Mouse (Mus musculus) neural tube, embryonic 14.5 days (tissue): ENCODE measurements around the gene Supv3l1. TPM values are rescaled to one million over a fixed set of nuclear protein-coding genes. Genes with fewer than 3 reads are reported as not detected.

Experiments used
- ATAC-seq: fragments of 200-750 bp; cut with Nextera tagmentation; 2 replicates; pipeline ENCODE4 v1.8.0; 2017; ENCODE audit warnings: low read depth, mild to moderate bottlenecking, moderate TSS enrichment, moderate library complexity
- H3K27ac ChIP-seq: fragments of 300-500 bp; sonication (generic); 2 replicates; pipeline ENCODE4 v1.5.1; 2014; ENCODE audit warnings: low read depth, mild to moderate bottlenecking, control low read depth, low read length, moderate library complexity, mixed read lengths
- H3K27me3 ChIP-seq: fragments of 300-500 bp; sonication (generic); 2 replicates; pipeline ENCODE4 v1.6.1; 2014; ENCODE audit warnings: low read length; ENCODE audit not compliant: control insufficient read depth, insufficient read depth
- H3K36me3 ChIP-seq: fragments of 300-500 bp; sonication (generic); 2 replicates; pipeline ENCODE4 v1.6.1; 2014; ENCODE audit warnings: low read length, mixed read lengths; ENCODE audit not compliant: control insufficient read depth, insufficient read depth
- H3K4me1 ChIP-seq: fragments of 300-500 bp; sonication (generic); 2 replicates; pipeline ENCODE4 v1.6.1; 2014; ENCODE audit warnings: low read length; ENCODE audit not compliant: control insufficient read depth, insufficient read depth
- H3K4me2 ChIP-seq: fragments of 300-500 bp; sonication (generic); 2 replicates; pipeline ENCODE4 v1.6.1; 2014; ENCODE audit warnings: mild to moderate bottlenecking, low read depth, low read length, control low read depth
- H3K4me3 ChIP-seq: fragments of 300-500 bp; sonication (generic); 2 replicates; pipeline ENCODE4 v1.5.1; 2014; ENCODE audit warnings: low read depth, low read length, control low read depth, mixed read lengths
- H3K9ac ChIP-seq: fragments of 300-500 bp; sonication (generic); replicated peaks from 2 replicates; pipeline ENCODE4 v1.6.1; 2014; ENCODE audit warnings: low read depth, mild to moderate bottlenecking, control low read depth, low read length, mixed read lengths
- H3K9me3 ChIP-seq: fragments of 300-500 bp; sonication (generic); 2 replicates; pipeline ENCODE4 v1.6.1; 2016; ENCODE audit warnings: low read length; ENCODE audit not compliant: control insufficient read depth
- WGBS: fragments of 180-500 bp; shearing (Covaris S2); extraction: QIAGEN DNeasy Blood & Tissue Kit; methylation state at CpG from one replicate; pipeline ENCODE4 v1.1.7; 2014; 5-methylcytosine and 5-hydroxymethylcytosine counted together
- polyA plus RNA-seq: library from polyadenylated mRNA; unstranded; fragments of >200 nt; fragmentation: Nextera tagmentation; extraction: Ambion mirVana; gene quantifications from 2 replicates; pipeline ENCODE4 v1.2.1, GENCODE M21; 2014

The Supv3l1 gene
- polyA plus RNA-seq, 1 experiment from 2014 or later = 20.0 TPM

DNA sequence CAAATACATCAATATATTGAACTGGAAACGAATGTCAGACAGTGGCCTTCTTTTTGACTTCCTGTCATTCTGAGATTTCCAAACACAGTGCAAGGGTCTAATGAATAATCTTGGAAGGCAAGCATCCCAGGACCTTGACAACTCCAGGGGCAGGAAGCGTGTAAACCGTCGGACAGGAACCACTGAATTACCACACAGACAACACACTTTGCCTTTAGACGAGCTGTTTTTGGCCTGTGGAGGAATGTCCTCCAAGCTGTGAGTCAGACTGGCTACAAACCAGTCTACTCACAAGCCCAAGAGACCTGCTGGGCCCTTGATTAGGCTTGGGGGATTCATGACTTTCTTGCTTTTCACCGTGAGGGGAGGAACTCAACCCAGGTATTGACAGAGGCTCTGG lies 29.1 kb downstream of the Supv3l1 start:
- no peaks in the 10 kb centered on the region for H3K9me3 ChIP-seq
- H3K9ac ChIP-seq = no peak overlapping the region
- H3K27ac ChIP-seq = no peak overlapping the region
- no peaks in the 10 kb centered on the region for H3K27me3 ChIP-seq
- ATAC-seq = no peak
- H3K4me3 ChIP-seq = no peak overlapping the region
- no peaks in the 10 kb centered on the region for H3K4me1 ChIP-seq
- 79% methylated on average over 6 of the region's 6 CpGs for WGBS
- no peaks in the 10 kb centered on the region for H3K36me3 ChIP-seq
- no peak overlapping the region for H3K4me2 ChIP-seq

DNA sequence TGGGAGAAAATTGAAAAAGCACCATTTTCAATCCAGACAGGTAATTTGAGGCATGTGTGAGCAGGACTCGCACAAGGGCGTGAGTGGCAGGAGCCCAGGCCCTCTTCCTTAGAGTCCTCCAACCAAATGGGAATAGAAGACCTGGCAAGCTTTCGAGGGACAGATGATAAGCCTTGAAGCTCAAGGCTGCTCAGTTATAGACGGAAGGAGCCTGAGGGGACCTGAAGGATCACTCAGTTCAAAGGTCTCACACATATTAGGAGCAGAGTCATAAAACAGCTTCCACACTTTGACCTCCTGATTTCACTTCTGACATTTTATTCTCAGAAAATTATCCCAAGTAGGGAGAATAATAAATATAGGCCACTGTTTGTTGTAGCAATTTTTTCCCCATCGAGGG lies 30.1 kb downstream of the Supv3l1 start:
- ATAC-seq = no peak
- Histone ChIP-seq H3K27me3 (no peaks in the 10 kb centered on the region), H3K27ac (no peak overlapping the region), H3K9me3 (no peaks in the 10 kb centered on the region), H3K4me2 (no peak overlapping the region), H3K4me3 (no peak overlapping the region), H3K36me3 (no peaks in the 10 kb centered on the region), H3K4me1 (no peaks in the 10 kb centered on the region), H3K9ac (no peak overlapping the region)
- WGBS = 80% methylated on average over 5 of the region's 5 CpGs

DNA sequence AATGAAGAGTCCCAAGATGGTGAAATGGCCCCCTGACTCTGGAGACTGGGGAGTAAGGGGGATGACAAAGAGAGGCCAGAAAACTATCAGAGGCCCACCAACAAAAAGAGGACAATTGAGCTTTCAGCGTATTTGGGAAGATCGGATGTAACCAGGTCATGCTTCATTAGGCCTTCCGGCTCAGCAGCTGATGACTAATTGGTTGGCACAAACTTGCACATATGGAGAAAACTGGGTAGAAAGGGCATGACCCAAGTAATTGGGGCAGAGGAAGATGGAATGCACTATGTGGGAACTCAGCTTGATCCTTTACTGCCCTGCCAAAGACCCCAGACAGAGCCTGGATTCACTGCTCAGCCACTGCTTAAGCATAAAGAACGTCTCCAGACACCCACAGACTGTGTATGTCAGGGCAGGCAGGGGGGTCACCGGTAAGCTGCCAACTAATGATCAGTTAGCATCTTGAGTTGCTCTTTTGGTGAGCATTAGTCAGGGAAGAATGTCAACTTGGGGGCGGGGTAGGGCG lies 30.6 kb downstream of the Supv3l1 start:
- Histone ChIP-seq H3K9me3 (no peaks in the 10 kb centered on the region), H3K9ac (no peak overlapping the region), H3K4me1 (no peaks in the 10 kb centered on the region), H3K27me3 (no peaks in the 10 kb centered on the region), H3K27ac (no peak overlapping the region), H3K4me3 (no peak overlapping the region), H3K4me2 (no peak overlapping the region), H3K36me3 (no peaks in the 10 kb centered on the region)
- no peak for ATAC-seq
- WGBS = 44% methylated on average over 7 of the region's 7 CpGs

DNA sequence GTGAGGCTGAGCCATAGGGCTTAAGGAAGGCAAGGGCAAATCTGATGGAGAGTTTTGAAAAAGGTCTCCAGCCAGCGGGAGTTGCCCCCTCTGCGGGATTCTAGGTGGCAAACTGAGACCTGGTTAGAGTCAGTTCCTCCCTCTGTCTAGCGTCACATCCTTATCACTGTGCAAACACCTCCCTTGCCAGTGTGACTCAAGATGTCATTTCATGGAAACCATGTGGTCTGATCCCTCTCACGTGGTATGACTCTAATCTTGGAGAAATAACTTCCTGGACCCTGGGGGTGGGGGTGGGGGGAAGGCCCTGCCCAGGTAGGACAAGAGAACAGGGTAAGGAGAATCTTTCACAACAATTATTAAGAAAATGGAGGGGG lies 35.9 kb downstream of the Supv3l1 start:
- Histone ChIP-seq H3K27ac (no peak overlapping the region), H3K36me3 (no peaks in the 10 kb centered on the region), H3K4me3 (no peak overlapping the region), H3K4me2 (no peak overlapping the region), H3K9me3 (no peaks in the 10 kb centered on the region), H3K9ac (no peak overlapping the region), H3K4me1 (no peaks in the 10 kb centered on the region), H3K27me3 (no peaks in the 10 kb centered on the region)
- 59% methylated on average over 4 of the region's 4 CpGs for WGBS
- ATAC-seq = no peak

DNA sequence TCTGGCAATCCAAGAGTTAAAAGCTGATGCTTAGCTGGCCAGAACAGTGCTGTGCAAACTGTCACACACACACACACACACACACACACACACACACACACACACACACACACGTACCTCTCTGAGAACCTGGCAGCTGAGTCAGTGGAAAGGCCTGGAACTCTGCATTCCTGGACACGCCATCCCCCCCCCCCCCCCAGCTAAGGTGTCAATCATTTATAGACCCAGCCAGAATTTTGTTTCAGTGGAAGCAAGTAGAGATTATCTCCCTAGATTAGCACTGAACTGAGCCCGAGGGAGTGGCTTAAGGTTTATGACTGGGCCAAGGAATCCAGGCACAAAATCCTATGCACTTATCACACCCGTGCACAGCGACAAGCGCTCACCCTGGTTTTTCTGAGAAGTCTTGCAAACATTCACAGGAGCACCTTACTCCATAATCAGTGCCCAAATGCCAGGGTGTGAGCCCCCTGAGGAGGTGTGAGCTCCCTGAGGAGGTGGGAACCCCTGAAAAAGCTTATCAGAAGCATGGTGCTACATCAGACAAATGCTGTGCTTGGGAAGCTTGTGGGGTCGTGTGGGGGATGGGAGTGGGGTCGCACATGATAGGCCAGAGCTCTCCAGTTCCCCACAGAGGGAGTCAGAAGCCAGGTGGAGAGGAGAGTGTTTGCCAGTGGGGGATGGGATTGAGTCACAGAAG lies 36.5 kb downstream of the Supv3l1 start:
- no peak for ATAC-seq
- Histone ChIP-seq H3K4me2 (no peak overlapping the region), H3K4me3 (no peak overlapping the region), H3K27ac (no peak overlapping the region), H3K9ac (no peak overlapping the region), H3K36me3 (no peaks in the 10 kb centered on the region), H3K4me1 (no peaks in the 10 kb centered on the region), H3K27me3 (no peaks in the 10 kb centered on the region), H3K9me3 (no peaks in the 10 kb centered on the region)
- WGBS = 45% methylated on average over 8 of the region's 8 CpGs

DNA sequence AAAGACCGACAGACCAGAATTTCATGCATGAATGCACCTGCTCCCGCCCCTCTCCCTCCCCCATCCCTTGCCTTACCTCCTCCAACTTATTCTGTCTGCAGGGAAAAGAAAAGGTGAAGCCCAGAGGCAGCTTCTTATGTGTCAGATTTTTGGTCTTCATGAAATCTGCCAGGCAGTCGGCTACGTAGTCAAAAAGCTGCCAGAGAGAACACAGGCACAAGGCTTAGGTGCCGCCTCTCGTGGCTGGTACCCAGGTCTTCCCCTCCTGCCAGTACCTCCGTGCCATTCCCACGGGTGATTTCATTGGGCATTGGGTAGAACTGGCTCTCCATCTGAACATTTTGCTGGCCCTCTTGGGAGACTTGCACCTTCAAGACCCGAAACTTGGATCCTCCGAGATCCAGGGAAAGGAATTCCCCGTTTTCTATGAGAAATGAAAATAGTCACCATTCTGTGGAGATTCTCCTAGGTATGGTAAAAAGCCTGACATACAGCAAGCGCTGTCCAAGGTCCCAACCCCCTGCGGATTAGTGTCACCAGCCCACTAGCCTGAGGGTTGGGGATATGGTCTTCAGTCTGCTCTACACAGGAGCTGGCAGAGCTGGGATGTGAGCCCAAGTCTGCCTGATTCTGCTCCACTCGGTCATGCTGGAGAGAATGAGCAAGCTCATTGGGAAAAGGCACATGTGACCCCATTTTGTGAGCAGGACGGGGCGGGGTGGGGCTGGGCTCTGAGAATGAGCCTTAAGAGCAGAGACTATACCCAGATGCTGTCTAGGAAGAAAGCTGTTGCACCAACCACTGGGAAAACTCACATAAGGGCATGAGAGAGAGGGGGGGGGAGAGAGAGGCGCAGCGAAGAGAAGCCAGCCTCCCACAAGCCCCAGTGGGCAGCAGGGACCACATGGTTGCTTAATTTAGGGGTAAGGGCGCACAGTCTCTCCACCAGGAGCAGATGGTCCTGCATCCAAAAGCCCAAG lies 37.8 kb downstream of the Supv3l1 start:
- Histone ChIP-seq H3K4me2 (no peak overlapping the region), H3K27ac (no peak overlapping the region), H3K9ac (no peak overlapping the region), H3K9me3 (no peaks in the 10 kb centered on the region), H3K4me1 (no peaks in the 10 kb centered on the region), H3K27me3 (no peaks in the 10 kb centered on the region), H3K36me3 (no peaks in the 10 kb centered on the region), H3K4me3 (no peak overlapping the region)
- ATAC-seq = no peak
- WGBS = 70% methylated on average over 19 of the region's 19 CpGs

DNA sequence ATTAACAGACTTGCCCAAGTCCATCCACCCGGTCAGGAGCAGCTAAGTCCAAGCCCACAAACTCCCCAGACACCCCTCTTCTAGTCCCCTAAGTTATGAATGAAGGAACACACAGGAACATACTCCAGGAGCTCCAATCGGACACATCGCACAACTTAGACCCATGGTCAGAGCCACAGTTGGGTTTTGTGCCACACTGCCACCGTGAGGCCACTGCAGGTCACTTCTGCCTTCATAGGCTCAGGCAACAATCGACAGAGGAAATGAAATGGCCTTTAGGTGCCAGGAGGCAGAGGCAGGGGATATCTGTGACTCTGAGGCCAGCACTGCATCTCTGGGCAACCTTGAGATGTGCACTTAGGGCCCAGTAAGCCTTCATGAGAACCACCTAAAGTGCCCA lies 38.6 kb downstream of the Supv3l1 start:
- Histone ChIP-seq H3K36me3 (no peaks in the 10 kb centered on the region), H3K27ac (no peak overlapping the region), H3K4me2 (no peak overlapping the region), H3K4me1 (no peaks in the 10 kb centered on the region), H3K27me3 (no peaks in the 10 kb centered on the region), H3K4me3 (no peak overlapping the region), H3K9me3 (no peaks in the 10 kb centered on the region), H3K9ac (no peak overlapping the region)
- WGBS = 11% methylated on average over 5 of the region's 5 CpGs
- ATAC-seq = peak; percentile 76

DNA sequence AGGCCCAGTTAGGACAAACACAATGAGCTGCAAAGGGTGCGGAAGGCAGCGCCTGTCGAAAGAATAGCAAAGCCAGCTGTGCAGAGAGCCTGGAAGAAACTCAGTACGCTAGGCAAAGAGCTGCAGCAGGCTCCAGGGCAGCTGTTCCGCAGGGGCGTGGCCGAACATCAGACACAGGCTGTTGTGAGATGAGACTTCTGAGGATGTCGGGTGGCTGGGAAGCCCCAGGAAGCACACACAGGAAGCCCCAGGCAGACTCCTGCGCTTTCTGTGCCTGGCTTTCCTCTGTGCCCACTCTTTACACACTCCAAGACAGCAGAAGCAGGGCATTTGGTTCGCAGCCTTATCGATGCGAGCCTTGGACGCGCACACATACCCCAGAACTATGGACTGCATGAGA lies 44.6 kb downstream of the Supv3l1 start:
- Histone ChIP-seq H3K4me3 (no peak overlapping the region), H3K27ac (no peak overlapping the region), H3K36me3 (no peaks in the 10 kb centered on the region), H3K27me3 (no peaks in the 10 kb centered on the region), H3K9ac (no peak overlapping the region), H3K4me2 (peak overlapping the region; percentile 21; the same call in 1 of the 2 replicates), H3K9me3 (no peaks in the 10 kb centered on the region), H3K4me1 (no peaks in the 10 kb centered on the region)
- 48% methylated on average over 14 of the region's 14 CpGs for WGBS
- no peak for ATAC-seq

DNA sequence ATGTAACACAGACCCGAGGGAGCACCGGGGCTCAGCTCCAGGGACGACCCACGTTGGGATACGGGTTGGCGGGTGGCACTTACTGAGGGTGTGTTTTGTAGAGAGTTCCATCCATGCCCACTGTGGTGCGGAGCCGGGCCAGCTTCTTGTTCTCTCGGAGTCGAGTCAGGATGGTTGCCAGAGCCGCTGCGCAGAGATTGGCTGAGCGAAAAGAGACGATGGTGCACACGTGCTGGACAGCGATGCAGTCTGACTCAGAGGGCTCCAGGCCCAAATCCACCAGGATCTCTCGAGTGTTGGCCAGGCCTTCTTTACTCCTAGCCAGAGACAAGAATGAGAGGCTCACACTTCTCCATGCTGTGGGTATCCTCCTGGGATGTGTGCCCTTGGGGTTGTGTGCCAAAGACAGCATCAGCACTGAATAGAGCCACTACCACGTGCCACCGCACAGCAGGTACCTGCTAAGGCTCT lies 47.9 kb downstream of the Supv3l1 start:
- H3K9ac ChIP-seq = no peak overlapping the region
- H3K36me3 ChIP-seq = no peaks in the 10 kb centered on the region
- H3K4me2 ChIP-seq = no peak overlapping the region
- H3K27me3 ChIP-seq = no peaks in the 10 kb centered on the region
- ATAC-seq = no peak
- H3K4me3 ChIP-seq = no peak overlapping the region
- H3K9me3 ChIP-seq = no peaks in the 10 kb centered on the region
- no peak overlapping the region for H3K27ac ChIP-seq
- H3K4me1 ChIP-seq = no peaks in the 10 kb centered on the region
- WGBS = 84% methylated on average over 19 of the region's 19 CpGs
